Mouse (Mus musculus) left cerebral cortex, adult 2 months (tissue): ENCODE measurements around the gene Olfr51. TPM values are rescaled to one million over a fixed set of nuclear protein-coding genes. Genes with fewer than 3 reads are reported as not detected.
"Not testable (repeated sequence)": the region's sequence is repeated elsewhere in the genome, so short reads cannot be mapped to it uniquely, and the experiment has no call there.

ENCODE experiments used
- DNase-seq, 2 experiments: peaks; one replicate each; pipeline ENCODE4 v3.0.0; 2021 to 2022; ENCODE audit warnings: low spot score in 2 of 2, mixed read lengths in 1 of 2; ENCODE audit errors: extremely low spot score in 1 of 2
- H3K27ac ChIP-seq: fragments of 200-600 bp; 2 replicates; pipeline ENCODE4 v1.8.1; 2022
- H3K4me3 ChIP-seq: fragments of 200-600 bp; 2 replicates; pipeline ENCODE4 v1.8.1; 2022
- CTCF ChIP-seq: fragments of 200-600 bp; IDR thresholded peaks from 2 replicates; pipeline ENCODE4 v1.8.1; 2022; ENCODE audit warnings: antibody characterized with exemption, mild to moderate bottlenecking, moderate library complexity
- intact Hi-C: fragments of 180-260 bp; cut with DNase I; formaldehyde crosslinking; loops from one replicate; pipeline ENCODE4 v1.15.1; 2025
- total RNA-seq, 2 experiments: library from RNA; stranded (reverse); gene quantifications; 2 replicates each; pipeline ENCODE4 v1.2.3; 2021

Gene Olfr51
- total RNA-seq, 2 experiments from 2014 or later: not detected

DNA sequence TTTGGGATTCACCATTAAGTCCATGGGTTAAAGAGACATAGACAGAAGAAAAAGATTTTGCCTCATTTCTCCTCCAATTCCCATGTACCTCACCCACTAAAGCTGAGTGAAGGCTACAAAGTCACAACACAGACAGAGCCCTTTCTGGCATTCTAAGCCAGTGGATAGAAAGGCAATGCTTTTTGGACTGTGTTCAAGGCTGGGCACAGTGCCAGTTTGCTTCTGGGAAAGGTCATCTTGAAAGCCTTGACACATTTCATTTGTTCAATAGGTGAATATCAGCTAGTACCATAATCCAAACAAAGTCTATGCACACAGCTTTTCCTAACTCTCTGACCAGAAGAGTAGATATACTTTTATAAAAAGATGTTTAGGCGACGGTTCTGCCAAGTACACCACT is 32.6 kb downstream of the Olfr51 start:
- TF ChIP-seq CTCF: no peak
- DNase-seq: no peak
- Histone ChIP-seq H3K27ac (no peak overlapping the region), H3K4me3 (no peak overlapping the region)
- intact Hi-C loops: loop anchor here (5.0 kb wide), 1 partner anchor 79 kb away; no protein-coding TSS in a partner anchor

GRCm38 (mm10) chr11:51044776-51045175 is 41.4 kb downstream of the Olfr51 start:
- intact Hi-C loops, H3K4me3 ChIP-seq: not testable (repeated sequence)

DNA sequence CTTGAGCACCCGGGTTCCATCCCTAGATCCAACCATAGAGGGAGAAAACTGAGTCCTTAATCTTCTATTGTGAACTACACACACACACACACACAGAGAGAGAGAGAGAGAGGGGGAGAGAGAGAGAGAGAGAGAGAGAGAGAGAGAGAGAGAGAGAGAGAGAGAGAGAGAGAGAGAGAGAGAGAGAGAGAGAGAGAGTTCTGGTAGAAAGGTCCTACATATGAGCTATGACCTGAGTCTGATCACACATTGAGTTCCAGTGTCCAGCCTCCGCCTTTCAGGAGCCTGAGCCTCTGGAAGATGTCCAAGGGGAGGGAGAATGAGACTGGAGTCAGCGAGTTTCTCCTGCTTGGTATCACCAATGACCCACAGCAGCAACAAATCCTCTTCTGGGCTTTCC is 44.4 kb downstream of the Olfr51 start, which contains the start of gene Olfr1375:
Olfr1375 (plus strand) TSS at position 301 of the 400 bp plus-strand sequence.
- intact Hi-C loops, H3K27ac ChIP-seq, DNase-seq, H3K4me3 ChIP-seq: not testable (repeated sequence)

More at GRCm38 (mm10) chr11:51044776-51045175, 41.4 kb downstream of the Olfr51 start:
- H3K27ac ChIP-seq, DNase-seq: not testable (repeated sequence)

GRCm38 (mm10) chr11:51051678-51052077 is 48.3 kb downstream of the Olfr51 start:
- Histone ChIP-seq H3K27ac (no peak overlapping the region), H3K4me3 (no peak overlapping the region)
- intact Hi-C loops: loop anchor here (10.0 kb wide), 2 partner anchors 207 to 483 kb away; partner anchors contain the start of gene Zfp879
- no peak for DNase-seq
- TF ChIP-seq CTCF: no peak

GRCm38 (mm10) chr11:51053230-51053629 is 49.8 kb downstream of the Olfr51 start:
- H3K4me3 ChIP-seq: no peak overlapping the region
- intact Hi-C loops: loop anchor here (10.0 kb wide), 2 partner anchors 208 to 482 kb away; partner anchors contain the start of gene Zfp879
- no peak overlapping the region for H3K27ac ChIP-seq
- no peak for DNase-seq
- peak; percentile 41 for TF ChIP-seq CTCF

DNA sequence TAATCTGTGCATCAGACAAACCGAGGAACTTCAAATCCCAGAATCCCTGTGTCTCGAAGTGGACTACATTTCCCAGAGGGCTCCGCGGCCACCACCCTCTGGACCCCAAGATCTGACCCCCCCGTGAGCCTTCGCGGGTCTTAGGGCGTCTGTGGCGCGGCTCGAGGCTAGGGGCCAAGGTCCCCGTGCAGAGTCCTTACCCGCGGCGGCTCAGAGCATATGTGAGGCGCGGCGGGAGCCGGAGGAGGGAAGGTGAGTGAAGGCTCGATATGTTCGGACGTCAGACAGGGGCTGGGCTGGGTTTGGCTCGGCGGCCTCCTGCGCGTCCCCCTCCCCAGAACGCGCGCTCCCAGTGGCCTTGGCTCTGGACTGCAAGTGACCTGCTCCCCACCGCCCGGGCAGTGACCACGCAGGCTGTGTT is 55.8 kb downstream of the Olfr51 start, which contains the start of gene Zfp354a:
Zfp354a (plus strand) TSS at position 107 of the 421 bp plus-strand sequence.
- Histone ChIP-seq H3K27ac (peak within 1 kb of the TSS; percentile 90), H3K4me3 (peak within 1 kb of the TSS; percentile 87)
- DNase-seq: peak; percentile 72 to 79
- no peak; the same call in 1 of the 2 replicates for TF ChIP-seq CTCF
- intact Hi-C loops: loop anchor here (10.0 kb wide), 2 partner anchors 214 to 476 kb away; partner anchors contain the start of gene Zfp879

Other genes starting within 250 kb of the Olfr51 start
- 10 to 100 TPM; 43.3 to 44.2 TPM for gene Zfp354c, start 175.9 kb upstream of the Olfr51 start, total RNA-seq
- 1 to 10 TPM; 3.0 to 4.3 TPM for gene Zfp879, start 162.0 kb upstream of the Olfr51 start, total RNA-seq
- not detected for gene Grm6, start 152.9 kb upstream of the Olfr51 start, total RNA-seq
- gene Zfp454, start 115.9 kb upstream of the Olfr51 start, total RNA-seq: 1 to 10 TPM; 6.5 TPM
- gene Zfp2, start 87.4 kb upstream of the Olfr51 start, total RNA-seq: 10 to 100 TPM; 23.8 to 24.8 TPM
- gene Zfp354b, start 72.0 kb upstream of the Olfr51 start, total RNA-seq: 1 to 10 TPM; 5.3 to 6.7 TPM
- not detected for gene 4933414I15Rik, start 59.8 kb upstream of the Olfr51 start, total RNA-seq
- not detected for gene Prop1, start 49.8 kb upstream of the Olfr51 start, total RNA-seq
- not detected for gene Olfr1378, start 37.1 kb upstream of the Olfr51 start, total RNA-seq
- gene Olfr1377, start 21.6 kb upstream of the Olfr51 start, total RNA-seq: not detected
- gene Olfr54, start 10.6 kb downstream of the Olfr51 start, total RNA-seq: not detected
- not detected for gene Olfr1375, start 44.5 kb downstream of the Olfr51 start, total RNA-seq
- gene Zfp354a, start 55.7 kb downstream of the Olfr51 start, total RNA-seq: 1 to 10 TPM; 6.5 to 8.5 TPM
- gene Gm12569, start 216.9 kb downstream of the Olfr51 start, total RNA-seq: not detected